ENCODE assay signal across 22 mouse cellular contexts in the genomic region with DNA sequence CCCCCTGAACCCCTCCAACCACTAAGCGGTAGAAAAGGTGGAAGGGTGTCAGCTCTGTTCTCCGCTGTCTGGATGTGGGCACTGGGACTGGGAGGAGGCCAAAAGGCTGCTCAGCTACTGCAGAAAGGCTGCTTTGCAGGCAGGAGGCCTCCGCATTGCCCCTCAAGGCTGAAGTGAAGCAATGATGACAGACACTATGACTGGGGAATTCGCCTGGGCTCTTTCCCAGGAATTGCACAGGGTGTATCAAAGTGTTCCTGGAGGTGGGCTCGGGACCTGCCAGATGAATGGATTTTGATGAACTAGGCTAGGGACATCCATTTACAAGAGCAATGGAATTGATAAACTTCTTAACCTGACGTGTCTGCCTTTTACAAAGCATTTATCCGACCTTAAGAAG. TPM values are rescaled to one million over a fixed set of nuclear protein-coding genes. Genes with fewer than 3 reads are reported as not detected.
DNase-seq lines count a peak whose midpoint lies in the region; ATAC-seq and TF ChIP-seq lines count a peak whose summit lies in the region.
"Had no signal": no experiment of that assay in that cellular context is flagged by ENCODE, and none has a peak within 500 bp of the region (broad histone marks: within the 10 kb centered on the region; RNA-seq: fewer than 3 reads in every experiment).

No protein-coding gene starts in this region.

- no peak for DNase-seq in hindbrain, embryonic 11.5 days (ENCODE audit: low spot score)
- peak; percentile 51 for DNase-seq in midbrain, embryonic 14.5 days
- DNase-seq in midbrain, embryonic 11.5 days (ENCODE audit: low spot score, missing footprints): no peak
- peak; percentile 7 for DNase-seq in adrenal gland, postnatal 25 days
- peak; percentile 33 for DNase-seq in brain, embryonic 14.5 days (ENCODE audit: low read depth)
- DNase-seq in testis, postnatal 10 days (ENCODE audit: low spot score): no peak
- DNase-seq: cerebellum, adult 11 months; cerebellum, adult 8-10 months; cerebellum, postnatal 14 days; embryo, embryonic 11 days; gastrocnemius, adult 2 months; gastrocnemius, postnatal 25 days had no signal

- no peaks in the 10 kb centered on the region for H3K36me3 ChIP-seq in hindbrain, embryonic 12.5 days
- no peaks in the 10 kb centered on the region for H3K36me3 ChIP-seq in hindbrain, embryonic 11.5 days (ENCODE audit: control insufficient read depth, insufficient read depth, low read length)
- H3K36me3 ChIP-seq in midbrain, embryonic 14.5 days (ENCODE audit: control insufficient read depth, insufficient read depth, low read length): no peaks in the 10 kb centered on the region
- H3K36me3 ChIP-seq in midbrain, embryonic 11.5 days (ENCODE audit: control insufficient read depth, insufficient read depth, low read length): no peaks in the 10 kb centered on the region
- H3K36me3 ChIP-seq: embryonic facial prominence, embryonic 15.5 days; forebrain, embryonic 10.5 days; heart, embryonic 12.5 days; hindbrain, embryonic 10.5 days; intestine, embryonic 15.5 days had no signal

- peak overlapping the region; percentile 44; the same call in 1 of the 2 replicates for H3K27ac ChIP-seq in hindbrain, embryonic 12.5 days
- no peak overlapping the region for H3K27ac ChIP-seq in hindbrain, embryonic 11.5 days (ENCODE audit: low read depth, low read length)
- peak overlapping the region; percentile 49 for H3K27ac ChIP-seq in midbrain, embryonic 14.5 days (replicated peaks; ENCODE audit: low read depth, low read length)
- no peak overlapping the region for H3K27ac ChIP-seq in midbrain, embryonic 11.5 days (ENCODE audit: low read depth, low read length)
- H3K27ac ChIP-seq: embryonic facial prominence, embryonic 15.5 days; forebrain, embryonic 10.5 days; gastrocnemius, adult 2 months; hindbrain, embryonic 10.5 days; intestine, embryonic 15.5 days had no signal

- H3K4me1 ChIP-seq in hindbrain, embryonic 12.5 days: peaks cover 21% of the 10 kb centered on the region
- no peaks in the 10 kb centered on the region for H3K4me1 ChIP-seq in hindbrain, embryonic 11.5 days (replicated peaks; ENCODE audit: control insufficient read depth, insufficient read depth, low read length)
- H3K4me1 ChIP-seq in midbrain, embryonic 14.5 days (ENCODE audit: control insufficient read depth, insufficient read depth, low read length): peaks cover 8% of the 10 kb centered on the region; the same call in 1 of the 2 replicates
- H3K4me1 ChIP-seq in midbrain, embryonic 11.5 days (ENCODE audit: control insufficient read depth, insufficient read depth, low read length): peaks cover 4% of the 10 kb centered on the region
- H3K4me1 ChIP-seq: embryonic facial prominence, embryonic 15.5 days; heart, embryonic 12.5 days; intestine, embryonic 15.5 days had no signal

- H3K4me3 ChIP-seq in hindbrain, embryonic 12.5 days: no peak overlapping the region
- no peak overlapping the region for H3K4me3 ChIP-seq in hindbrain, embryonic 11.5 days (ENCODE audit: low read depth, low read length)
- no peak overlapping the region for H3K4me3 ChIP-seq in midbrain, embryonic 14.5 days (replicated peaks; ENCODE audit: low read depth, low read length)
- no peak overlapping the region for H3K4me3 ChIP-seq in midbrain, embryonic 11.5 days (ENCODE audit: low read depth, low read length)
- H3K4me3 ChIP-seq: embryonic facial prominence, embryonic 15.5 days; erythroblast, embryonic 14.5 days; forebrain, embryonic 10.5 days; gastrocnemius, adult 2 months; heart, embryonic 12.5 days; hindbrain, embryonic 10.5 days; intestine, embryonic 15.5 days had no signal

- H3K9ac ChIP-seq in hindbrain, embryonic 12.5 days: no peak overlapping the region
- no peak overlapping the region for H3K9ac ChIP-seq in hindbrain, embryonic 11.5 days (ENCODE audit: low read depth, low read length)
- H3K9ac ChIP-seq in midbrain, embryonic 14.5 days (replicated peaks; ENCODE audit: low read length): no peak overlapping the region
- H3K9ac ChIP-seq in midbrain, embryonic 11.5 days (ENCODE audit: low read length): no peak overlapping the region
- H3K9ac ChIP-seq: embryonic facial prominence, embryonic 15.5 days; heart, embryonic 12.5 days; intestine, embryonic 15.5 days had no signal

- H3K27me3 ChIP-seq in hindbrain, embryonic 12.5 days: peaks cover 7% of the 10 kb centered on the region
- 0 out of 2 replicates have a peak, but pooled peaks cover 2% of the 10 kb centered on the region for H3K27me3 ChIP-seq in hindbrain, embryonic 11.5 days (ENCODE audit: control insufficient read depth, insufficient read depth, low read length)
- no peaks in the 10 kb centered on the region for H3K27me3 ChIP-seq in midbrain, embryonic 14.5 days (ENCODE audit: control insufficient read depth, insufficient read depth, low read length)
- no peaks in the 10 kb centered on the region for H3K27me3 ChIP-seq in midbrain, embryonic 11.5 days (ENCODE audit: control insufficient read depth, insufficient read depth, low read length)
- H3K27me3 ChIP-seq: embryonic facial prominence, embryonic 15.5 days had no signal

- 62% methylated on average over 7 of the region's 7 CpGs for WGBS in hindbrain, embryonic 12.5 days
- 73% methylated on average over 7 of the region's 7 CpGs for WGBS in hindbrain, embryonic 11.5 days
- WGBS in midbrain, embryonic 14.5 days: 49% methylated on average over 7 of the region's 7 CpGs
- WGBS in midbrain, embryonic 11.5 days: 75% methylated on average over 7 of the region's 7 CpGs

- no peak for TF ChIP-seq POLR2A in brain, embryonic 14.5 days (IDR thresholded peaks at IDR 0.05; ENCODE audit: borderline replicate concordance, extremely low read depth, insufficient read depth, insufficient read length, poor library complexity, severe bottlenecking)

- no peak for ATAC-seq in hindbrain, embryonic 12.5 days (ENCODE audit: low FRiP score)
- no peak for ATAC-seq in hindbrain, embryonic 11.5 days (ENCODE audit: low FRiP score)
- no peak for ATAC-seq in midbrain, embryonic 14.5 days (ENCODE audit: low FRiP score, low TSS enrichment)
- no peak for ATAC-seq in midbrain, embryonic 11.5 days (ENCODE audit: low FRiP score)
- ATAC-seq: forebrain, embryonic 14.5 days; intestine, embryonic 15.5 days had no signal

- no peak for TF ChIP-seq CTCF in brain, embryonic 14.5 days (IDR thresholded peaks at IDR 0.05; ENCODE audit: borderline replicate concordance, extremely low read depth, insufficient read depth, insufficient read length)

- H3K9me3 ChIP-seq in hindbrain, embryonic 12.5 days (replicated peaks): no peaks in the 10 kb centered on the region
- H3K9me3 ChIP-seq in hindbrain, embryonic 11.5 days (ENCODE audit: control insufficient read depth, low read length): no peaks in the 10 kb centered on the region
- no peaks in the 10 kb centered on the region for H3K9me3 ChIP-seq in midbrain, embryonic 14.5 days (ENCODE audit: control insufficient read depth, low read length)
- no peaks in the 10 kb centered on the region for H3K9me3 ChIP-seq in midbrain, embryonic 11.5 days (ENCODE audit: control insufficient read depth, low read length)
- H3K9me3 ChIP-seq: embryonic facial prominence, embryonic 15.5 days; forebrain, embryonic 10.5 days; heart, embryonic 12.5 days; hindbrain, embryonic 10.5 days; intestine, embryonic 15.5 days had no signal

- no peak overlapping the region for H3K4me2 ChIP-seq in hindbrain, embryonic 12.5 days (replicated peaks)
- H3K4me2 ChIP-seq in hindbrain, embryonic 11.5 days (replicated peaks; ENCODE audit: low read depth, low read length): no peak overlapping the region
- no peak overlapping the region for H3K4me2 ChIP-seq in midbrain, embryonic 14.5 days (ENCODE audit: low read length)
- no peak overlapping the region for H3K4me2 ChIP-seq in midbrain, embryonic 11.5 days
- H3K4me2 ChIP-seq: embryonic facial prominence, embryonic 15.5 days; heart, embryonic 12.5 days; intestine, embryonic 15.5 days had no signal

RNA-seq across cellular contexts. Expression of a gene that starts 27.9 kb away (rescaled TPM):
- polyA plus RNA-seq in hindbrain, embryonic 12.5 days (2016; fragmentation: Nextera tagmentation; extraction: Ambion mirVana): 17.9 and 23.9 TPM in 2 replicates
- 8.9 and 10.4 TPM in 2 replicates for polyA plus RNA-seq in hindbrain, embryonic 11.5 days (2014; fragmentation: Nextera tagmentation; extraction: Ambion mirVana)
- 4.0 and 4.9 TPM in 2 replicates for polyA plus RNA-seq in midbrain, embryonic 14.5 days (2014; fragmentation: Nextera tagmentation; extraction: Ambion mirVana)
- polyA plus RNA-seq in midbrain, embryonic 11.5 days (2014; fragmentation: Nextera tagmentation; extraction: Ambion mirVana): 3.2 and 3.4 TPM in 2 replicates
- 9.4 and 9.7 TPM in 2 replicates for total RNA-seq in adrenal gland, postnatal 25 days (2021)
- polyA plus RNA-seq in brain, embryonic 14.5 days (2012; rRNA removed): 6.5 and 16.2 TPM in 2 replicates
- total RNA-seq: common myeloid progenitor, adult 5-6 weeks; granulocyte monocyte progenitor cell, adult 5-6 weeks had no signal

Comparison
In these comparisons a context has a peak if more than half of its experiments do, and no peak if none do; other contexts are left out.
1. H3K27ac ChIP-seq: peak in hindbrain, embryonic 12.5 days (single experiment) and midbrain, embryonic 14.5 days (single experiment); none in hindbrain, embryonic 11.5 days (single experiment) and midbrain, embryonic 11.5 days (single experiment).
2. DNase-seq: peak in midbrain, embryonic 14.5 days (single experiment), adrenal gland, postnatal 25 days (single experiment) and brain, embryonic 14.5 days (single experiment); none in hindbrain, embryonic 11.5 days (single experiment), midbrain, embryonic 11.5 days (single experiment) and testis, postnatal 10 days (single experiment).